Mouse (Mus musculus) leukemia stem cell, adult 10-12 weeks (primary cell): Measurements from ENCODE around the gene C1qtnf1. TPM values are rescaled to one million over a fixed set of nuclear protein-coding genes. Genes with fewer than 3 reads are reported as not detected.

Experiments used
- polyA plus RNA-seq: library from polyadenylated mRNA; stranded (reverse); fragments of >175 nt; gene quantifications from 2 replicates; pipeline ENCODE4 v1.2.3, GENCODE M21; 2012; ENCODE audit warnings: low replicate concordance

C1qtnf1 gene
- 0.30 and 0.50 TPM in 2 replicates for polyA plus RNA-seq

DNA sequence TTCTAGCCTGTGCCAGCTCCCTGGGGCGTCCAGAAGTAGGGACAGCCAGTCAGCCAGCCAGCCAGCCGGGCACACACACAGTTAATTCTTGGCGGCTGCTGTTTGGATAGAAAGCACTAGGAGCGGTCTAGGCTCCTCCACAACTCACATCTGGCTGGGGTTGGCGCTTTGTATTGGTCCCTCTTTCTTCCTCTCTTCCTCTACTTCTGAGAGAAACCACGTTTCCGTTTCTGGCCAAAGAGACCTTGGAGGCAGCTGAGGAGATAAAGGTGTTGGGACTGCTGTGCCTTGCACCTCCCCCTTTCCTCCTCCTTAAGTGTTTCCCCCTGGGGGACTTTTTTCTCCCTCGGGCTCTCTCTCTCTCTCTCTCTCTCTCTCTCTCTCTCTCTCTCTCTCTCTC lies at the start of gene C1qtnf1:
Gene C1qtnf1 (plus strand): TSS at position 218 of the 400 bp plus-strand sequence.

DNA sequence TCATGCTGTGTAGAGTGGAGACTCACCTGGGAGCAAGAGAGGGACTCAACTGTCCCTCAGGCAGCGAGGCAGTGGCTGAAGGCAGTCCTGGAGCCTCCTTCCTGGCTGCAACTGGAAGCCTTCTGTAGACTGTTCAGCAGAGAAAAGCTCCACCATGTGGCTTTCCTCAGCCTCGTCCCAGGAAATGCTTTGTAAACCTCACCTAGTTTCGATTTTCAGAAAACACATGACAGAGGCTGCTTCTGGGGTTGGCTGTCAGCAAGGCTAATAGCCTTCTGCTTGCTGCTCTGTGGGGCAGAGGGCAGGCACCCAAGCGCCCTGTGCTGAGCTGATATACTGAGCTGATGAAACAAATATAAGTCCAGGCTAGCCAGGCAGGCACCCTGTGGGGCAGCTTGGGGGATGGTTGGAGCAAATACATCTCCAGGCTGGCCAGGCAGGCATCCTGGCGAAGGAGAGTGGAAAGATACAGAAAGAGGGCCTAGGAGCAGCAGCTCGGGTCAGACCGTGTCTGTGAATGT lies 26.2 kb upstream of the C1qtnf1 start, which contains the start of gene Lgals3bp:
Gene Lgals3bp (minus strand): TSS at position 333 of the 521 bp plus-strand sequence.

DNA sequence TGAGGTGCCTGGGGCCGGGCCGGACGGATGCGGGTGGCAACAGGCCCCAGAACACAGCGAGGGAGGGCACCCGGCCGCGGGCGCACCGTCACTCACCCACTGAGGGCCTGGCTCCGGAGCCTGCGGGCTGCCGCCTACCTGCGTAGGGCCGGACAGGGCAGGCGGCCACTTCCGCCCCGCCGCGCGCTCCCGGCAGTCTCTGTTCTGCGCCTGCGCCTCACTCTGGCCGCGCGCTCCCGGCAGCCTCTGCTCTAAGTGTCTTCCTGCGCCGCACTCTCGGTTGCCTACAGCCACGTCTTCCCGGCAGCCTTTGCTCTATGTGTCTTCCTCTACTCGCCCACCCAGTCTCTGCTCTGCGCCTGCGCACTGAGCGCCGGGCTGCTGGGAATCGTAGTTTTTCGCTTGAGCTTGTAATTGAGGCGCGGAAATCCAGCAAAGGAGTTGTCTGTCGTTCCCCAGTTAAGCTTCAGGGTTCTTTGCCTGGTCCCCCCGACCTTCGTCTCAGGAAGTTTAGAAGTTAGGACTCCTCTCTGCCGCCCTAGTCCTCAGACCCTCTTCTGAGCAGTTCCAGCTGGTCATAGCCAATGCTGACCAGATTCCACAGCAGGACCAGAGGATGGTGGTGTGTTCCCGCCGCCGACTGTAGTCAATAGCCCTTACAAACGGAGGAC lies 9.0 kb upstream of the C1qtnf1 start, which contains the start of gene Cant1:
Gene Cant1 (minus strand): TSS at position 253 of the 671 bp plus-strand sequence.

DNA sequence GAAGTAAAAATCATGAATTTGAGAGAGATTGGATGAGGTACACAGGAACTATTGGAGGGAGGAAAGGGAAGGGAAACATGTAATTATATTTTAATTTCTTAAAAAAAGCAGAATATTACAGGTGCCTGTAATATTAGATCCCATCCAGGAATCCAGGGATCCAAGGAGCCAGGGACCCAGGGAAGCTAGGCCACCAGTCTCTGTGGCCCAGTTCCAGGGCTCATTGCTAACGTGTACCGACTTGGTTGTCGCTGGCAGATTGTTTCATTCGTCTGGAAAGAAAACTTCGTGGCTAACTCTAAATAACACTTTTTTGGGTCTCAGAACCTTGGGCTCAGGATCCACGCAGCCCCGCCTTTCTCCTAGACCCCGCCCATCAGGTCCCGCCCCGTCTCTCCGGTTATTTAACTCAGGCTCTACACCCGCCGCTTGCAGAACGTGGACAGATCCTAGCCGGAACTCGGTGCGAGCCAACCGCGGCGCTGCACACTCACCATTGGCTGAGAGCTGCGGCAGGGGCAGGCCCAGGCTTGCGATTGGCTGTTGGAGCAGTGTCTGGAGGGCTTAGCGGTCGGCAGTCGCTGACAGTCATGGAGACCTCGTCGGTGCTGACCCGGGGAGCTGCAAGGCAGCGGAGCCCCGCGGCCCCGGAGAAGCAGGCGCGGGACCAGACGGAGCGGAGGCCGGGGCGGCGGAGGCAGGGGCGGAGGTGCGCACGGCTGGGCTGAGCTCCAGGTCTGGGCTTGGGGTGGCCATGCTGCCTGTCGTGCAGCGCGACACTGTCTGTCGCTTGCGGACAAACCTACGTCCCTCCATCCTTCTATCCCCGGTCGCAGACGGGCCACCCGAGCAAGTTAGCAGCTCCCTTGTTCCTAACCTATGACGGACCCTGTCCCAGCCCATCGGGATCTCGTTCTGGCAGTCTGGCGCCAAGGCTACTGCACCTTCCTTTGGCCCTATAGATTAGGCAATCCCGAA lies 48.7 kb downstream of the C1qtnf1 start, which contains the start of gene Engase:
Gene Engase (plus strand): TSS at position 434 of the 978 bp plus-strand sequence.

Other genes with a start within 250 kb of the C1qtnf1 start
- 11.4 and 13.0 TPM in 2 replicates for gene Cyth1, start 179.6 kb upstream of the C1qtnf1 start, polyA plus RNA-seq
- gene Usp36, start 138.0 kb upstream of the C1qtnf1 start, polyA plus RNA-seq, result 47.2 and 50.6 TPM in 2 replicates
- 0.10 TPM in 1 of 2 replicates, not detected in the other for gene Cep295nl, start 85.7 kb upstream of the C1qtnf1 start, polyA plus RNA-seq
- gene Timp2, start 72.5 kb upstream of the C1qtnf1 start, polyA plus RNA-seq, result 7.9 and 16.4 TPM in 2 replicates
- gene Lgals3bp, start 26.1 kb upstream of the C1qtnf1 start, polyA plus RNA-seq, result 49.3 and 61.6 TPM in 2 replicates
- gene Cant1, start 9.1 kb upstream of the C1qtnf1 start, polyA plus RNA-seq, result 77.2 and 84.7 TPM in 2 replicates
- 29.3 and 49.7 TPM in 2 replicates for gene Engase, start 48.6 kb downstream of the C1qtnf1 start, polyA plus RNA-seq